ENCODE assay signal across 12 mouse cellular contexts in the genomic region with DNA sequence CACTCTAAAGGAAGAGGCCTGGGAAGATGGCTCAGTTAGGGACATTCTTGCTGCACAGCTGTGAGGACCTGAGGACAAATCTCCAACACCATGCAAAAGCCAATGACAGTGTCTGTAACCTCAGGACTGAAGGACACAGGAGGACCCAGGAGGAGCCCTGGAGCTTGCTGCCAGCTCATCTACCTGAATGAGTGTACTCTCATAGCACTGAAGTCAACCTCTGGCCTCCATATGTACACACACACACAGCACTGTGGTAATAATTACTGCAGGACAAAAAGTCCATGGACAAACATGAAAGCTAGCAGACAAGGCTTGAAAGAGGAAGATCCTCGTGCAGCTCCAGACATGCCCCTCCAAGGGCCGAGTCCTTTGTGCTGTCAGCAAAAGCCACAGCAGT.
"Had no signal": no experiment of that assay in that cellular context is flagged by ENCODE, and none has a peak within 500 bp of the region (broad histone marks: within the 10 kb centered on the region; RNA-seq: fewer than 3 reads in every experiment).

No protein-coding gene starts in this region.

- H3K27me3 ChIP-seq: hindbrain, embryonic 15.5 days; stomach, embryonic 15.5 days had no signal

- H3K9me3 ChIP-seq: hindbrain, embryonic 15.5 days; limb, embryonic 13.5 days; stomach, embryonic 15.5 days had no signal

- H3K4me2 ChIP-seq: hindbrain, embryonic 15.5 days; stomach, embryonic 15.5 days had no signal

- H3K9ac ChIP-seq: hindbrain, embryonic 15.5 days; limb, embryonic 13.5 days; stomach, embryonic 15.5 days had no signal

- DNase-seq: kidney, adult 8-10 months; kidney, postnatal 36 days; lung, adult 18-20 months; midbrain, embryonic 14.5 days; right cerebral cortex, postnatal 14 days; thymus, postnatal 36 days had no signal

- ATAC-seq: inflammation-experienced regulatory T-cells, adult 6 months; intestine, postnatal 0 days had no signal

- H3K27ac ChIP-seq: hindbrain, embryonic 15.5 days; layer of hippocampus, adult 2 months; limb, embryonic 13.5 days; stomach, embryonic 15.5 days had no signal

- H3K36me3 ChIP-seq: hindbrain, embryonic 15.5 days; limb, embryonic 13.5 days; stomach, embryonic 15.5 days had no signal

- H3K4me3 ChIP-seq: hindbrain, embryonic 15.5 days; layer of hippocampus, adult 2 months; limb, embryonic 13.5 days; stomach, embryonic 15.5 days had no signal
